Mouse (Mus musculus) testis, postnatal 10 days (tissue): ENCODE measurements around the gene Ankrd6.
A peak's percentile ranks its signal among the peaks of the same experiment; 100 is the strongest.

Source experiments
- DNase-seq: peaks from one replicate; pipeline ENCODE4 v3.0.0; 2021; ENCODE audit warnings: low spot score

The Ankrd6 gene

GRCm38 (mm10) chr4:32951035-32951940 lies 647 bp upstream of the Ankrd6 start:
- no peak for DNase-seq

GRCm38 (mm10) chr4:32948696-32949095 lies 1.9 kb downstream of the Ankrd6 start:
- DNase-seq: no peak

GRCm38 (mm10) chr4:32947631-32948030 lies 3.0 kb downstream of the Ankrd6 start:
- no peak for DNase-seq

- no peak for DNase-seq
These were observed 9.7 kb downstream of the Ankrd6 start for GRCm38 (mm10) chr4:32940984-32941383.

GRCm38 (mm10) chr4:32939964-32940363 lies 10.7 kb downstream of the Ankrd6 start:
- no peak for DNase-seq

- DNase-seq: no peak
These were observed 11.1 kb downstream of the Ankrd6 start for GRCm38 (mm10) chr4:32939521-32939920.

GRCm38 (mm10) chr4:32936762-32937341 lies 13.8 kb downstream of the Ankrd6 start:
- no peak for DNase-seq

- DNase-seq: no peak
These were observed 18.6 kb downstream of the Ankrd6 start for GRCm38 (mm10) chr4:32932056-32932455.

- no peak for DNase-seq
These were observed 20.9 kb downstream of the Ankrd6 start for GRCm38 (mm10) chr4:32929750-32930149.

GRCm38 (mm10) chr4:32928692-32929448 lies 21.8 kb downstream of the Ankrd6 start:
- DNase-seq: no peak

- no peak for DNase-seq
These were observed 26.7 kb downstream of the Ankrd6 start for GRCm38 (mm10) chr4:32923891-32924294.

GRCm38 (mm10) chr4:32923436-32923835 lies 27.2 kb downstream of the Ankrd6 start:
- peak; percentile 46 for DNase-seq

- DNase-seq: no peak
These were observed 27.8 kb downstream of the Ankrd6 start for GRCm38 (mm10) chr4:32922871-32923270.

GRCm38 (mm10) chr4:32920863-32921262 lies 29.8 kb downstream of the Ankrd6 start:
- no peak for DNase-seq

- DNase-seq: no peak
These were observed 32.1 kb downstream of the Ankrd6 start for GRCm38 (mm10) chr4:32918571-32918970.

GRCm38 (mm10) chr4:32916689-32917385 lies 33.8 kb downstream of the Ankrd6 start:
- no peak for DNase-seq

- DNase-seq: no peak
These were observed 34.7 kb downstream of the Ankrd6 start for GRCm38 (mm10) chr4:32915928-32916327.

- DNase-seq: no peak
These were observed 40.6 kb downstream of the Ankrd6 start for GRCm38 (mm10) chr4:32909996-32910395.

GRCm38 (mm10) chr4:32909241-32909979 lies 41.2 kb downstream of the Ankrd6 start:
- no peak for DNase-seq

- no peak for DNase-seq
These were observed 43.0 kb downstream of the Ankrd6 start for GRCm38 (mm10) chr4:32907631-32908030.

GRCm38 (mm10) chr4:32906627-32907026 lies 44.0 kb downstream of the Ankrd6 start:
- DNase-seq: no peak
